Mouse (Mus musculus) erythroblast, adult 5-6 weeks (primary cell): Measurements from ENCODE around the gene BC035044. TPM values are rescaled to one million over a fixed set of nuclear protein-coding genes. Genes with fewer than 3 reads are reported as not detected.

Source experiments
- total RNA-seq, 2 experiments: library from RNA; stranded (forward) in 1 of 2; stranded (reverse) in 1 of 2; fragments of 150-400 nt in 1 of 2; fragments of 200-764, 138-1000 nt in 1 of 2; gene quantifications; 2 replicates each; pipeline versions ENCODE4 v1.2.3 to v1.2.4; 2015 to 2017; ENCODE audit warnings: low replicate concordance in 2 of 2

BC035044 gene
- total RNA-seq, 2 experiments from 2014 or later = 11.3 to 14.5 TPM

Other genes starting within 250 kb of the BC035044 start
- not detected in 2 replicates for gene Clec2h, start 228.7 kb downstream of the BC035044 start, total RNA-seq (2015; ENCODE audit: low replicate concordance)
- 0.42 TPM in 1 of 2 replicates, not detected in the other for gene Clec2h, start 228.7 kb downstream of the BC035044 start, total RNA-seq (2017; ENCODE audit: low replicate concordance)
- gene Klrb1, start 168.1 kb downstream of the BC035044 start, total RNA-seq (2015; ENCODE audit: low replicate concordance) = not detected in 2 replicates
- not detected in 2 replicates for gene Klrb1, start 168.1 kb downstream of the BC035044 start, total RNA-seq (2017; ENCODE audit: low replicate concordance)
- gene Klrb1c, start 101.9 kb downstream of the BC035044 start, total RNA-seq (2015; ENCODE audit: low replicate concordance) = not detected in 2 replicates
- 0.68 and 1.8 TPM in 2 replicates for gene Klrb1c, start 101.9 kb downstream of the BC035044 start, total RNA-seq (2017; ENCODE audit: low replicate concordance)
- 1.7 and 3.8 TPM in 2 replicates for gene Gm44511, start 64.8 kb downstream of the BC035044 start, total RNA-seq (2015; ENCODE audit: low replicate concordance)
- not detected in 2 replicates for gene Gm44511, start 64.8 kb downstream of the BC035044 start, total RNA-seq (2017; ENCODE audit: low replicate concordance)
- 2.1 TPM in 1 of 2 replicates, not detected in the other for gene Klrb1b, start 64.8 kb downstream of the BC035044 start, total RNA-seq (2015; ENCODE audit: low replicate concordance)
- gene Klrb1b, start 64.8 kb downstream of the BC035044 start, total RNA-seq (2017; ENCODE audit: low replicate concordance) = 0.94 TPM in 1 of 2 replicates, not detected in the other
- gene Clec2i, start 3.5 kb downstream of the BC035044 start, total RNA-seq (2015; ENCODE audit: low replicate concordance) = 2.7 and 5.4 TPM in 2 replicates
- 3.8 and 4.0 TPM in 2 replicates for gene Clec2i, start 3.5 kb downstream of the BC035044 start, total RNA-seq (2017; ENCODE audit: low replicate concordance)
- not detected in 2 replicates for gene Clec2g, start 43.3 kb upstream of the BC035044 start, total RNA-seq (2015; ENCODE audit: low replicate concordance)
- 0.28 TPM in 1 of 2 replicates, not detected in the other for gene Clec2g, start 43.3 kb upstream of the BC035044 start, total RNA-seq (2017; ENCODE audit: low replicate concordance)
- 5.2 and 12.3 TPM in 2 replicates for gene Klrb1f, start 154.8 kb upstream of the BC035044 start, total RNA-seq (2015; ENCODE audit: low replicate concordance)
- 0.84 and 2.5 TPM in 2 replicates for gene Klrb1f, start 154.8 kb upstream of the BC035044 start, total RNA-seq (2017; ENCODE audit: low replicate concordance)
- not detected in 2 replicates for gene Clec2e, start 209.8 kb upstream of the BC035044 start, total RNA-seq (2015; ENCODE audit: low replicate concordance)
- not detected in 2 replicates for gene Clec2e, start 209.8 kb upstream of the BC035044 start, total RNA-seq (2017; ENCODE audit: low replicate concordance)